Mouse (Mus musculus) layer of hippocampus, postnatal 25 days (tissue): Measurements from ENCODE around the gene Zfp207. TPM values are rescaled to one million over a fixed set of nuclear protein-coding genes. Genes with fewer than 3 reads are reported as not detected.
"Not testable (repeated sequence)": the region's sequence is repeated elsewhere in the genome, so short reads cannot be mapped to it uniquely, and the experiment has no call there.

Source experiments
- DNase-seq, 2 experiments: peaks; one replicate each; pipeline ENCODE4 v3.0.0; 2022; ENCODE audit warnings: mixed read lengths in 2 of 2, low spot score in 1 of 2; ENCODE audit errors: extremely low spot score in 1 of 2
- total RNA-seq, 2 experiments: library from RNA; stranded (reverse); gene quantifications; 2 replicates each; pipeline ENCODE4 v1.2.3; 2021

The Zfp207 gene
- 100 to 1,000 TPM; 133 to 153 TPM for total RNA-seq

GRCm38 (mm10) chr11:80383019-80383625 lies at the start of gene Zfp207:
TSS of gene Zfp207 (plus strand) at chr11:80383279.
- peak; percentile 94 to 95 for DNase-seq

GRCm38 (mm10) chr11:80335609-80336350 lies 47.3 kb upstream of the Zfp207 start:
- DNase-seq = no peak

- DNase-seq = no peak
Observed at GRCm38 (mm10) chr11:80336351-80336730, 46.7 kb upstream of the Zfp207 start.

GRCm38 (mm10) chr11:80342482-80342881 lies 40.6 kb upstream of the Zfp207 start:
- DNase-seq = no peak

GRCm38 (mm10) chr11:80351832-80352430 lies 31.1 kb upstream of the Zfp207 start:
- peak; percentile 80 to 98 for DNase-seq

- no peak for DNase-seq
Observed at GRCm38 (mm10) chr11:80354832-80355231, 28.2 kb upstream of the Zfp207 start.

GRCm38 (mm10) chr11:80368949-80369348 lies 14.1 kb upstream of the Zfp207 start:
- no peak for DNase-seq

GRCm38 (mm10) chr11:80376651-80377050 lies 6.4 kb upstream of the Zfp207 start:
- DNase-seq = no peak

- peak; percentile 82 to 84 for DNase-seq
Observed at GRCm38 (mm10) chr11:80377712-80378451, 5.2 kb upstream of the Zfp207 start, which contains the start of gene 5730455P16Rik. TSS of gene 5730455P16Rik (minus strand) at chr11:80378034.

- DNase-seq = not testable (repeated sequence)
Observed at GRCm38 (mm10) chr11:80378452-80379068, 4.5 kb upstream of the Zfp207 start.

GRCm38 (mm10) chr11:80379184-80379583 lies 3.9 kb upstream of the Zfp207 start:
- not testable (repeated sequence) for DNase-seq

GRCm38 (mm10) chr11:80382626-80383018 lies 457 bp upstream of the Zfp207 start:
- peak in 1 of 2 experiments; percentile 30 for DNase-seq

- DNase-seq = no peak
Observed at GRCm38 (mm10) chr11:80383626-80384046, 557 bp downstream of the Zfp207 start.

GRCm38 (mm10) chr11:80384461-80384860 lies 1.4 kb downstream of the Zfp207 start:
- DNase-seq = no peak

GRCm38 (mm10) chr11:80385055-80385454 lies 2.0 kb downstream of the Zfp207 start:
- DNase-seq = no peak

- no peak for DNase-seq
Observed at GRCm38 (mm10) chr11:80386790-80387189, 3.7 kb downstream of the Zfp207 start.

GRCm38 (mm10) chr11:80389885-80390284 lies 6.8 kb downstream of the Zfp207 start:
- no peak for DNase-seq

- DNase-seq = no peak
Observed at GRCm38 (mm10) chr11:80391407-80392120, 8.5 kb downstream of the Zfp207 start.

GRCm38 (mm10) chr11:80395930-80396329 lies 12.9 kb downstream of the Zfp207 start:
- no peak for DNase-seq

- no peak for DNase-seq
Observed at GRCm38 (mm10) chr11:80396617-80397016, 13.5 kb downstream of the Zfp207 start.
